Mouse (Mus musculus): ENCODE data around the gene Desi1. TPM values are rescaled to one million over a fixed set of nuclear protein-coding genes. Genes with fewer than 3 reads are reported as not detected.

The Desi1 gene
- polyA plus RNA-seq, 1 experiment from 2014 or later = 15.0 TPM

DNA sequence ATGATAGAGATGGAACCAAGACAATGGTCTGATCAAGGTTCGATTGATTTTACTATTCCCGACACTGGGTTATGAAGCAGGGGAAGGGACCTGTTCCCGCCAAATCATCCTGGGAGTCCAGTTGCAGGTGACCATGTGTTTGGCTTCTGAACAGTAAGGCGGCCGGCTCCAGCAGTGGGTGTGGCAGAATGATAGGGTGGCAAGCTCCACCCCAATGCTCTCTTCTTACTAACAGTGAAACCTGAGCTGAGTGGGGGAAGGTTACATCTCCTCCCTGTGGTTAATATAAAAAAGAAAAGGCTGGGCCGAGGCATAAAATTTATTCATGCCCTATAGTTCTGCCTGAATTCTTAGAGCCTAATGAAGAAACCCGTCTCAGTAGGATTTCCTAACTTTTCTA is 64.5 kb downstream of the Desi1 start:
- Histone ChIP-seq H3K4me2 (ENCODE audit: low read depth, low read length) (no peak overlapping the region), H3K4me1 (ENCODE audit: insufficient read depth) (no peaks in the 10 kb centered on the region), H3K36me3 (replicated peaks; ENCODE audit: insufficient read depth, low read length) (no peaks in the 10 kb centered on the region), H3K9ac (replicated peaks) (no peak overlapping the region), H3K9me3 (ENCODE audit: low read length) (no peaks in the 10 kb centered on the region), H3K4me3 (ENCODE audit: low read depth, low read length) (no peak overlapping the region), H3K27me3 (ENCODE audit: insufficient read depth, low read length) (0 out of 2 replicates have a peak, but pooled peaks cover 4% of the 10 kb centered on the region), H3K27ac (ENCODE audit: low read depth) (no peak overlapping the region)
- 57% methylated on average over 7 of the region's 7 CpGs for WGBS (ENCODE audit: insufficient replicate concordance)
- no peak for ATAC-seq
- TF ChIP-seq EP300 (IDR thresholded peaks at IDR 0.05; ENCODE audit: low read depth) = no peak
- no peak for TF ChIP-seq CTCF (IDR thresholded peaks at IDR 0.05; ENCODE audit: low read depth)
- DNase-seq = no peak

DNA sequence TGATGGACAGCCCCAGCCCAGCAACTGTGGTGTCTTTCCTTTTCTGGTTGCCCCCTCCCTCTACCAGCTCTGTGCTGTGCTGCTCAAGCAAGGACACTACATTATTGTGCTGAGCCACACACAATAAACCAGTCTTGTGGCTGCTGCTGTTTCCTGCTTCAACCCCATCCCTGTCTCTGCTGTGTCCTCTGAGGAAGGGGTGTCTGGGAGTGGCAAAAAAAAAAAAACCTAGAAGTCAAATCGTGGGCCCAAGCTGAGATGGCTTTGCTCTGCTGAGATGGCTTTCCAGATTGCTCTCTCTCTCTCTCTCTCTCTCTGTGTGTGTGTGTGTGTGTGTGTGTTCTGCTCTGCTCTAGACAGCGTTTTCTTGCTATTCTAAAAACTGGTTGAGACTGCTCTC is 65.2 kb downstream of the Desi1 start:
- no peak for DNase-seq
- H3K4me3 ChIP-seq (ENCODE audit: low read depth, low read length) = no peak overlapping the region
- no peak overlapping the region for H3K27ac ChIP-seq (ENCODE audit: low read depth)
- no peak overlapping the region for H3K4me2 ChIP-seq (ENCODE audit: low read depth, low read length)
- WGBS (ENCODE audit: insufficient replicate concordance) = 47% methylated on average over 2 of the region's 2 CpGs
- no peaks in the 10 kb centered on the region for H3K9me3 ChIP-seq (ENCODE audit: low read length)
- 0 out of 2 replicates have a peak, but pooled peaks cover 4% of the 10 kb centered on the region for H3K27me3 ChIP-seq (ENCODE audit: insufficient read depth, low read length)
- no peak for TF ChIP-seq CTCF (IDR thresholded peaks at IDR 0.05; ENCODE audit: low read depth)
- no peak for TF ChIP-seq EP300 (IDR thresholded peaks at IDR 0.05; ENCODE audit: low read depth)
- H3K36me3 ChIP-seq (replicated peaks; ENCODE audit: insufficient read depth, low read length) = no peaks in the 10 kb centered on the region
- ATAC-seq = no peak
- H3K4me1 ChIP-seq (ENCODE audit: insufficient read depth) = no peaks in the 10 kb centered on the region
- H3K9ac ChIP-seq (replicated peaks) = no peak overlapping the region

DNA sequence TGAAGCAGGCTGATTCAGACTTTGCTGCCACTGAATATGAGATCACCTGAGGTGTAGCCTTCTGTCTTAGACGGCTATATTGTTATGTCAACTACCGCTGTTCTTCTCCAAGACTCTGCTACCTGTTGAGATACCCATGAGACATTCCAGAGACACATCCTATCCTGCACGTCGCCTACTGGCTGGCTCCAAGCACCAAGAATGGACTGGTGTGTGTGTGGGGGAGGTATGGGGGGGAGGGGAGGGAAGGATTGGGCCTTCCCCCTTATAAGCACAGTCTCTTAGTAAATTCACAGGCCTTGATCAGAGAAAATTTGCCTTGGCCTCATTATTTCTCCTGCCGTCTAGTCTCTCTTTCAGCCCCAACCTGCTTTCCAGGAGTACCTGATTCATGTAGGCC is 65.8 kb downstream of the Desi1 start:
- Histone ChIP-seq H3K4me3 (ENCODE audit: low read depth, low read length) (no peak overlapping the region), H3K27ac (ENCODE audit: low read depth) (no peak overlapping the region), H3K27me3 (ENCODE audit: insufficient read depth, low read length) (0 out of 2 replicates have a peak, but pooled peaks cover 5% of the 10 kb centered on the region), H3K9ac (replicated peaks) (no peak overlapping the region), H3K4me1 (ENCODE audit: insufficient read depth) (no peaks in the 10 kb centered on the region), H3K9me3 (ENCODE audit: low read length) (no peaks in the 10 kb centered on the region), H3K4me2 (ENCODE audit: low read depth, low read length) (no peak overlapping the region), H3K36me3 (replicated peaks; ENCODE audit: insufficient read depth, low read length) (no peaks in the 10 kb centered on the region)
- 81% methylated on average over 5 of the region's 5 CpGs for WGBS (ENCODE audit: insufficient replicate concordance)
- TF ChIP-seq EP300 (IDR thresholded peaks at IDR 0.05; ENCODE audit: low read depth) (no peak), CTCF (IDR thresholded peaks at IDR 0.05; ENCODE audit: low read depth) (no peak)
- ATAC-seq (no peak), DNase-seq (no peak)

DNA sequence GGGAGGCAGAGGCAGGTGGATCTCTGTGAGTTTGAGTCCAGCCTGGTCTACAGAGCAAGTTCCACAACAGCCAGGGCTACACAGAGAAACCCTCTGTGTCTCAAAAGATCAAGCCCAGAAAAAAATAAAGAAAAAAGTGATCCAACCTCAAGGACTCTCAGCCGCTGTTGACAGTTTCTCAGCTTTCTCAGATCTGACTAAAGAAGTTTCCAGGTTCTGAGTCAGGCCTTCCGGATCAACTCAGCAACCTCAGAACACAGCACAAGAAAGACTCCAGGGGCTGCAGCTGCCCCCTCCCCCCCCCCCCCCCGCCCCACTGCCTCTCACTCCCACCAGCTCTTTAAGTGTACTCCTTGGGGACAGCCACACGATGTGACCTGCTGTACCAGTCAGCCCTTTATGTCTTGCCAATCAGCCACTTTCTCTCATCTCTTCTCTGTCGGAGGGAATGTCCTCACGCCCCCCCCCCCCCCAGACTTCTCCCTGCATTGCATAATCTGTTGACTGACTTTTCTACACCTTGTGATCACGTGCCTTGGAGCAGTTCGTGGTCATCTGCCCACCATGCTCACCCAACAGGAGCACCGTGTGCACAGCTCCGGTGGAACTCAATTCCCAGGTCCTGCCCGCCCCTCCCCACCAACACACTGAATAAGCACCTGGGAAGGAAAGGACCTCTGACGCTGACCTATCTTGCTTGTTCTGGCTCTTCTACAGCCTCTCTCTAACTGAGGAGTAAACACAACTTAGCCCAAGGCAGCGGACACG is 67.4 kb downstream of the Desi1 start:
- TF ChIP-seq CTCF (IDR thresholded peaks at IDR 0.05; ENCODE audit: low read depth) = no peak
- ATAC-seq (no peak), DNase-seq (no peak)
- no peak overlapping the region for H3K9ac ChIP-seq (replicated peaks)
- H3K9me3 ChIP-seq (ENCODE audit: low read length) = no peaks in the 10 kb centered on the region
- WGBS (ENCODE audit: insufficient replicate concordance) = 67% methylated on average over 11 of the region's 14 CpGs
- no peak overlapping the region for H3K27ac ChIP-seq (ENCODE audit: low read depth)
- no peaks in the 10 kb centered on the region for H3K36me3 ChIP-seq (replicated peaks; ENCODE audit: insufficient read depth, low read length)
- no peak overlapping the region for H3K4me3 ChIP-seq (ENCODE audit: low read depth, low read length)
- no peak overlapping the region for H3K4me2 ChIP-seq (ENCODE audit: low read depth, low read length)
- H3K27me3 ChIP-seq (ENCODE audit: insufficient read depth, low read length) = 0 out of 2 replicates have a peak, but pooled peaks cover 8% of the 10 kb centered on the region
- H3K4me1 ChIP-seq (ENCODE audit: insufficient read depth) = no peaks in the 10 kb centered on the region

DNA sequence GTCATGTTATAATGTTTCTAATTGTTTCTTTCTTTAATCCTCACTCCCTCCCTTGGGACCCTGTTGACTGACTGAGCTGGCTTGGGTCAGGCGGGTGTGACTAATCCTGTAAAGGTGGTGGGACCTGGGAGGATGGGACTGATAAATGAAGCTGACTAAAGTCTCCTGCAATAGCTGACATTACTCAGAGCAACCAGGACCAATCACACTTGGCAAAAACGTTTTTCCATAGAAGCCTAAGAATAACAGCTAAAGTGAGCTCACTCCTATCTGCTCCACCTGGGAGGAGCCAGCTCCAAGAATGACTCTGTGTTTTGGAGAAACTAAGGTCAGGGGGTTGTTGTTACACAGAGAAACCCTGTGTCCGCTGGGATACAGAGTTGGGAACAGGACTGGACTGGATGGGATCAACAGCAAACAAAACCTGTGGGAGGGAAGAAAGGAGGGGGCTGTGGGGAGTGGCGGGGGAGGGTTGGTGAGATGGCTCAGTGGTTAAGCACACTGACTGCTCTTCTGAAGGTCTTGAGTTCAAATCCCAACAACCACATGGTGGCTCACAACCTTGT is 68.6 kb downstream of the Desi1 start:
- Histone ChIP-seq H3K4me1 (ENCODE audit: insufficient read depth) (peaks cover 6% of the 10 kb centered on the region), H3K9ac (replicated peaks) (no peak overlapping the region), H3K4me2 (ENCODE audit: low read depth, low read length) (no peak overlapping the region), H3K27ac (ENCODE audit: low read depth) (no peak overlapping the region), H3K9me3 (ENCODE audit: low read length) (no peaks in the 10 kb centered on the region), H3K27me3 (ENCODE audit: insufficient read depth, low read length) (0 out of 2 replicates have a peak, but pooled peaks cover 8% of the 10 kb centered on the region), H3K36me3 (replicated peaks; ENCODE audit: insufficient read depth, low read length) (no peaks in the 10 kb centered on the region), H3K4me3 (ENCODE audit: low read depth, low read length) (no peak overlapping the region)
- DNase-seq = no peak
- WGBS (ENCODE audit: insufficient replicate concordance) = 65% methylated on average over 4 of the region's 4 CpGs
- ATAC-seq = no peak
- TF ChIP-seq EP300 (IDR thresholded peaks at IDR 0.05; ENCODE audit: low read depth) (no peak), CTCF (IDR thresholded peaks at IDR 0.05; ENCODE audit: low read depth) (no peak)

DNA sequence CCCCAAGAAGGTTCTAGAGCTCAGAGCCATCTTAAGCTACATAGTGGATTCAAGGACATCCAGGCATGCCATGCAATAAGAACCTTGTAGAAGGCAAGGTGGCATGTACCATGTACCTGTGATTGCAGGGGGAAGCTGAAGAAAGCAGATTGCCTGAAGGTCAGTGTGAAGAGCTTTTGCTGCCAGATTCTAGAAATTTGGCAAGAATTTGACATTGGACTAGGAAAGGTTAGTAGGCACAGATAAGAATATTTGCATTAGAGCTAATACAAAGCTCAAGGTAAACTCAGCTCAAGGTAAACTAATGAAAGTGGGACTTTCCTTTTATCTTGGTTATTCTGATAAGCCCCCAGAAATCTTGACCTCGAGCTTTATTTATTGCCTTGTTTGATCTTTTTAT is 69.4 kb downstream of the Desi1 start:
- WGBS (ENCODE audit: insufficient replicate concordance) = 23% methylated on average over 1 of the region's 1 CpGs
- DNase-seq = no peak
- no peak overlapping the region for H3K4me2 ChIP-seq (ENCODE audit: low read depth, low read length)
- peaks cover 12% of the 10 kb centered on the region for H3K4me1 ChIP-seq (ENCODE audit: insufficient read depth)
- H3K4me3 ChIP-seq (ENCODE audit: low read depth, low read length) = no peak overlapping the region
- no peaks in the 10 kb centered on the region for H3K9me3 ChIP-seq (ENCODE audit: low read length)
- 0 out of 2 replicates have a peak, but pooled peaks cover 8% of the 10 kb centered on the region for H3K27me3 ChIP-seq (ENCODE audit: insufficient read depth, low read length)
- no peak overlapping the region for H3K9ac ChIP-seq (replicated peaks)
- H3K27ac ChIP-seq (ENCODE audit: low read depth) = no peak overlapping the region
- H3K36me3 ChIP-seq (replicated peaks; ENCODE audit: insufficient read depth, low read length) = no peaks in the 10 kb centered on the region
- no peak for TF ChIP-seq CTCF (IDR thresholded peaks at IDR 0.05; ENCODE audit: low read depth)
- no peak for TF ChIP-seq EP300 (IDR thresholded peaks at IDR 0.05; ENCODE audit: low read depth)
- no peak for ATAC-seq
